Mouse (Mus musculus): ENCODE measurements around the gene Pknox2. TPM values are rescaled to one million over a fixed set of nuclear protein-coding genes. Genes with fewer than 3 reads are reported as not detected.

Pknox2 gene
- polyA plus RNA-seq, 1 experiment from 2014 or later, result 8.2 TPM

DNA sequence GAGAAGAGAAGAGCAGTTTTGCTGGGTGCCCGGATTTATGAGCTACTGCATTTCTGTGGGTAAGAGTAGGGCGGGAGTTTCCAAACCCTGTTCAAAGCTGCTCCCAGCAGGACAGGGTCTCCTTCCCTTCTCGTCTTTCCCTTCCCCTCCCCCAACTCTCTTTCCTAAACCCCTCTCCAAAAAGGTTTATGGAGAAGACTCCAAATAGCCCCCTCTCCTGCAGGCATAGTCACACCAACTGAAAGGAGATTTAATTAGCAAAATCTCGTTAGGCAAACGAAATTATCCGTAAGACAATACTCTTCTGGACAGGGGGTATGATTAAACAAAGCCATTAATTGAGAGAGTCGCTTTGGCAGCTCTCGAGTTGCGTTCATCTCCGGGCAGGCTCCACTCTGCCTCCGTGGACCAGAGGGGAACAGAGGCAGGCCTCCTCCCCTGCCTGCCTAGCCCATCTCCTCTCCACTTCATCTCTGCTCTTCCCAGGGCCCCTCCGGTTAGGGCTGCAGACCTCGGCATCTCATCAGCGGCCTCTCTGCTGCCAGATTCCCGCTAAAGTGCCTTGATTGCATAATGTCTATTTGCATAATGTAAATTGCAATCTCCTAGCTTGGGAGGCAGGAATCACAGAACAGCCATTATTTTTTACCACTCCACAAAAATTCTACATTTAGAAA, 70.7 kb downstream of the Pknox2 start:
- H3K9me3 ChIP-seq (replicated peaks), result no peaks in the 10 kb centered on the region
- no peaks in the 10 kb centered on the region for H3K27me3 ChIP-seq (replicated peaks)
- no peak overlapping the region for H3K4me2 ChIP-seq
- H3K4me3 ChIP-seq, result no peak overlapping the region
- H3K4me1 ChIP-seq (replicated peaks), result peaks cover 11% of the 10 kb centered on the region; the same call in 1 of the 2 replicates
- 23% methylated on average over 15 of the region's 15 CpGs for WGBS
- H3K27ac ChIP-seq (ENCODE audit: poor library complexity, severe bottlenecking), result no peak overlapping the region
- no peak for ATAC-seq (ENCODE audit: insufficient number of reproducible peaks, low FRiP score)
- no peak overlapping the region for H3K9ac ChIP-seq
- no peaks in the 10 kb centered on the region for H3K36me3 ChIP-seq

DNA sequence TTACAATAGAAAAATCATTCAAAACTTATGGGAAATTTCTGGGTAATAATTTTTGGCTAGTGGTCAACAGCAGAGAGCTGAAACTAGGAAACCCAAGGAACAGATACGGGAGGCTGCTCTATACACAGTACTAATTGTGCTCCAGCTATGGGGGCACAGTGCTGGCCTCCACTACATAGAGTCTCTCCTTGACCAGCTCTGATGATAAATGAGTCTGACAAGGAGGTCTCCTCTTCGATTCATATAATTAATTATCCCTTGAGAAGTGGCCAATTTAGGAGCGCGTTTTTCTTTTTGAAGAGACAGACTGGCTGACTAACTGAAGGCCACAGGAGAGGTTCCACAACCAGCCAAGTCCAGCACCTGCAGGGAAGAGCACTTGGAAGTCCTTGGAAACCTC, 71.3 kb downstream of the Pknox2 start:
- Histone ChIP-seq H3K4me2 (no peak overlapping the region), H3K9me3 (replicated peaks) (no peaks in the 10 kb centered on the region), H3K27ac (ENCODE audit: poor library complexity, severe bottlenecking) (no peak overlapping the region), H3K4me1 (replicated peaks) (peaks cover 16% of the 10 kb centered on the region), H3K4me3 (no peak overlapping the region), H3K9ac (no peak overlapping the region), H3K27me3 (replicated peaks) (no peaks in the 10 kb centered on the region), H3K36me3 (no peaks in the 10 kb centered on the region)
- WGBS, result 65% methylated on average over 4 of the region's 4 CpGs
- no peak for ATAC-seq (ENCODE audit: insufficient number of reproducible peaks, low FRiP score)

DNA sequence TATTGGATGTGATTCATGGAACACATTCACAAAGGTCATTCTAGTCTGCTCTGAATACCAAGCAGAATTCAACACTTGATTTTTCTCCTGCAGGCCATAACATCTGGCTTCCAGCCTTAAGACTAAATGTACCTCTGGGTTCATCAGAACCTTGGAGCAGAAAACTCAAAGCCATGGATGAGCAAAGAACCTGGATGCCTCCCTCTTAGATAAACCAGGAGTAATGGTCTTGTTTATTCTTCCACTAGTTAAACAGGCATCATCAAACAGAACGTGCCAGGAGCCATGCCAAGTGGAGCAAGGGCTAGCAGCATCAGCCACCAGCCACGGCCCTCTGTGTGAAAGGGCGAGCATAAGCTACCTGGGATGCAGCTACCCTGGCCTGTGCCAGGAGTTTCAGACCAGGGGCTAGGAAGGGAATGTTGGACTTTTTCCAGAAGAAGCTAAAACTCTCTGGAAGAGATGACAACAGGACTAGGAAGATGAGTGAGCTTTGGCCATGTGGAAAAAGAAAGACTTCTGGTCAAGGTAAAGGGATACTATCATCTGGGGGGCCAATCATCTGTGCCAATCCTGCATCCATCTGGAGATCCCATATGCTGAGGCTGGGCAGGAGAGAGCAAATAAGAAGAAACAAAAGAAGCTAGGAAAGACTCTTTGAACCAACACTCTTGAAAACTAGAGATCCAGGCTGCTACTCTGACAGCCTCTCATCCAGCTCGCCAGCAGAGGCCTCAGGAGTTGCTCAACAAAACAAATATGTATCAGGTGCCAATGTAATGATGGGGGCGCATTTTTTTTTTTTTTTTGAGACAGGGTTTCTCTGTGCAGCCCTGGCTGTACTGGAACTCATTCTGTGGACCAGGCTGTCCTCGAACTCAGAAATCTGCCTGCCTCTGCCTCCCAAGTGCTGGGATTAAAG, 77.6 kb downstream of the Pknox2 start:
- Histone ChIP-seq H3K4me1 (replicated peaks) (peaks cover 7% of the 10 kb centered on the region; the same call in 1 of the 2 replicates), H3K4me2 (no peak overlapping the region), H3K9ac (no peak overlapping the region), H3K4me3 (no peak overlapping the region), H3K27me3 (replicated peaks) (no peaks in the 10 kb centered on the region), H3K27ac (ENCODE audit: poor library complexity, severe bottlenecking) (no peak overlapping the region), H3K9me3 (replicated peaks) (no peaks in the 10 kb centered on the region), H3K36me3 (no peaks in the 10 kb centered on the region)
- ATAC-seq (ENCODE audit: insufficient number of reproducible peaks, low FRiP score), result no peak
- WGBS, result 85% methylated on average over 6 of the region's 6 CpGs

DNA sequence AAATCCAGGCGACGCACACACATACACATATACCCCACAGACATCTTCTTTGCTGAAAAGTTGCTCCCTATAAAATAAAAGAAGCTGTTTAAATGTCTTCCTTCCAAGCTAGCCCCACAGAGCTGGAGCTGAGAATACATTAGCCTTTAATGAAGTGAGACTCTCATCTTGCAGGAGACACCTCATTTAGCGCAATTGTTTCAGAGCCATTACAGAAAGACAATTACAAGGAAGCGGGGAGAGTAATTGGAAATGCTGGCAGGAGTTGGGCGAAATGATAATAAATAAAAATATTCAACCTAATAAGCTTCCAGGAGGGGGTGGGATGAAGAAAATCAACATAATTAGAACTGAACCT, 79.8 kb downstream of the Pknox2 start:
- ATAC-seq (ENCODE audit: insufficient number of reproducible peaks, low FRiP score), result no peak
- Histone ChIP-seq H3K4me1 (replicated peaks) (peaks cover 7% of the 10 kb centered on the region; the same call in 1 of the 2 replicates), H3K27me3 (replicated peaks) (no peaks in the 10 kb centered on the region), H3K4me3 (no peak overlapping the region), H3K4me2 (no peak overlapping the region), H3K9me3 (replicated peaks) (no peaks in the 10 kb centered on the region), H3K36me3 (no peaks in the 10 kb centered on the region), H3K27ac (ENCODE audit: poor library complexity, severe bottlenecking) (no peak overlapping the region), H3K9ac (no peak overlapping the region)
- 81% methylated on average over 5 of the region's 5 CpGs for WGBS

DNA sequence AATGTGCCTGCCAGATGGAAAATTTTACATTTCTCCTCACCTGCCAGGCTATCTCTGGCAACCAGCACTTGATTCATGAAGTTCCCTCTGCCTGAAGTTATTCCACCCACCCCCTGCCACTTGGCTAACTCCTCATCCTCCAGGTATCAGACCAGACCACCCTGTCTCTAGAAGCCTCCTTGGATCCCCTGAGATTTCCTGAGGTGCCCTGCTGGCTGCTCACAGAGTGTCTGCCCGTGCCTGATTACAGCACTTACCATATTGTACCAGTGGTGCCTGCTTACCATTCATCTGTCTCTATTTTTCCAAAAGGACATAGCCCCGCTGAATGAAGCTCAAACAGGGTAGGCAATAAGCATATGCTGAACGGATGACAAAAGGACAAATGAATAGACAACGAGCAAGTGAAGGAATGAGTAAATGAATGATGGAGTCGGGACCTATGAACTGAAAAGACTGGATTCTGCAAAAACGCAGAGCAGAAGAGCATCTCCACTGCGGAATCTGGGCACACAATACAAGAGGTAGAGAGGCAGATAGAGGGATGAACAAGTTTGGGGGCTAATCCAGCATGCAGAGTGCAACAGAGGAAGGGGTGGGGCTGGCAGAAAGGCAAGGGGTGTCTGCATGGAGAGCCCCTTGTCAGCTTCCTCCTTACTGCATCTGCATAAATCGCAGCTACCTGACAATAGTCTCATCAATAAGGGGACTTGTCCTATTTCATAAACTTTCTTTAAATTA, 80.3 kb downstream of the Pknox2 start:
- Histone ChIP-seq H3K4me2 (no peak overlapping the region), H3K36me3 (no peaks in the 10 kb centered on the region), H3K4me1 (replicated peaks) (peaks cover 7% of the 10 kb centered on the region; the same call in 1 of the 2 replicates), H3K9ac (no peak overlapping the region), H3K4me3 (no peak overlapping the region), H3K9me3 (replicated peaks) (no peaks in the 10 kb centered on the region), H3K27ac (ENCODE audit: poor library complexity, severe bottlenecking) (no peak overlapping the region), H3K27me3 (replicated peaks) (no peaks in the 10 kb centered on the region)
- 73% methylated on average over 8 of the region's 8 CpGs for WGBS
- ATAC-seq (ENCODE audit: insufficient number of reproducible peaks, low FRiP score), result no peak

DNA sequence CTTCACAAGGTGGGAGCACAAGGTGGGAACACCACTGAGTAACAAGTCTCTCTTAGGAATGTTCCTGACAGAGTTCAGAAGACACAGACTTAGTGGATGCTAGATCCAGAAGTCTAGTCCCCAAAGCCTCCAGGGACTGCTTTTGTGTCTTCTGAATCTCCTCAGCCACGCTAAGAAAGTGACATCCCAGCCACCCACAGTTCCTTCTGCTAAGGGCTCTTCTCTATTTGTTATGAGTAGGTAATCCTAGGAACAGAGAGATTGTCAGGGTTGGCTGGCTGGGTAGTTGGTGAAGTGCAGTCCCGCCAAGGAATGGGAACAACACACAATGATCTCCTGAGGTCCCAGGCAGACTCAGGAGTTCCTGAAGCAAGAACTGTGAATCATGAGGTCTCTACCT, 85.6 kb downstream of the Pknox2 start:
- no peak overlapping the region for H3K4me2 ChIP-seq
- H3K27ac ChIP-seq (ENCODE audit: poor library complexity, severe bottlenecking), result no peak overlapping the region
- no peaks in the 10 kb centered on the region for H3K36me3 ChIP-seq
- no peak overlapping the region for H3K9ac ChIP-seq
- H3K9me3 ChIP-seq (replicated peaks), result no peaks in the 10 kb centered on the region
- no peak overlapping the region for H3K4me3 ChIP-seq
- no peaks in the 10 kb centered on the region for H3K27me3 ChIP-seq (replicated peaks)
- H3K4me1 ChIP-seq (replicated peaks), result 0 out of 2 replicates have a peak, but pooled peaks cover 3% of the 10 kb centered on the region
- no peak for ATAC-seq (ENCODE audit: insufficient number of reproducible peaks, low FRiP score)
- 51% methylated on average over 2 of the region's 2 CpGs for WGBS

DNA sequence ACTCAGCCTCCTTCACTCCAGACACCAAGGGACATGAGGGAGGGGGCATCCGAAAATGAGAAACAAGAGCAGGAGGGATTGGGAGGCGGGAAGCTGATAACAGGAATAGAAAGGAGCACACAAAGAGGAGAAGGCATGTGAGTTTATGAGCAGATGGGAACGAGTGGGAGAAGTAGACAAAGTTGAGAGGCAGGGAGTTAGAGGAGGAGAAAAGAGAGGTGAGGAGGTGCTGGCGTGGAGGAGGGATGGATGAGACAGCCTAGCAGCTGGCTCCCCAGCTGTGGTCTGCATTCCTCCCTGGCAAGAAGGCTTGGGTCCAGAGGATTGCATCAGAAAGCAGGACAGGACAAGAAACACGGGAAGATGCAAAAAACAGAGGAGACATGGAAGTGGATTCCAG, 92.5 kb downstream of the Pknox2 start:
- Histone ChIP-seq H3K36me3 (no peaks in the 10 kb centered on the region), H3K9me3 (replicated peaks) (no peaks in the 10 kb centered on the region), H3K27me3 (replicated peaks) (no peaks in the 10 kb centered on the region), H3K9ac (no peak overlapping the region), H3K4me2 (peak overlapping the region; percentile 55), H3K4me1 (replicated peaks) (peaks cover 31% of the 10 kb centered on the region), H3K27ac (ENCODE audit: poor library complexity, severe bottlenecking) (no peak overlapping the region; the same call in 1 of the 2 replicates), H3K4me3 (no peak overlapping the region)
- ATAC-seq (ENCODE audit: insufficient number of reproducible peaks, low FRiP score), result no peak
- WGBS, result 31% methylated on average over 5 of the region's 5 CpGs

DNA sequence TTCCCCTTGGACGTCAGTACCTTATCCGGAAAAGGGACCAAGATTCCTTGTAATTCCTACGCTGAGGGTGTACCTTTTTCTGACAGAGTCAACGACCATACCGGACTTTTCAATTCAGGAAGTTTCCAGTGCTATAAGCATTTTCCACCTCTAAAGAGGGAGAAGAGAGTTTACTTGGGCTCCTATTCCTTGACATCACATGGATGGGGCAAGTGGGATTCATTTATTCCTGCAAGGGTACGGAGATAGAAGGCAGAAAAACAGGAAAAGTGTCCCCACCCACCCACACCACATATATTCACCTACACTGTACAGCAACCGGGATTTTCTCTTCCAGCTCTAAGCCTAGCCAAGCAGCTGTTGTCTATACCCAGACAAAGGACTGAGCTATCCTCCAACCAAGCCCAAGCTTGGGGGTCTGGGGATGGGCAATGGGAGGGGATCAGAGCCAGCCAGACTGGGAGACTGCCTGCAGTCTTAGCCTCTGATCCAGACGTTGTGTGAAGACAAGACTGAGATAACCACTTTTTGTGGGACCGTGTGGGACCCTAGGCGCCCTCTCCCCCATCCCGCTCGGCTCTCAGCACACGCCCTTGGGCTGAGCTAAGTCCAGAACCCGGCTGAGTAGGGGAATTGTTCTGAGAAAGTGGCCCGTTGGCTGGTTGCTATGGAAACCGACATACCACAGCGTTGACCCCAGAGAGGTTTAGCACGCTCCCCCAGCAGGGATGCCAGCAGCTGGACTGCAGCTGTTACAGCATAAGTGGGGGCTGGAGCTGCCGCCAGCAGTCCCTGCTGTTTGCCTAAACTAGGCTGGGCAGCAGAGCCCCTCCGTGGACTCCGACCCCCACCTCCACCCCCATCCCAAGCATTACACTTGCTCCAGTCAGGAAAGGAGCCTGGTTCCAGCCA, 93.3 kb downstream of the Pknox2 start:
- Histone ChIP-seq H3K27ac (ENCODE audit: poor library complexity, severe bottlenecking) (peak overlapping the region; percentile 15), H3K9me3 (replicated peaks) (no peaks in the 10 kb centered on the region), H3K4me2 (peak overlapping the region; percentile 55), H3K27me3 (replicated peaks) (no peaks in the 10 kb centered on the region), H3K36me3 (no peaks in the 10 kb centered on the region), H3K4me3 (0 out of 2 replicates have a peak overlapping the region, but pooled peaks have one; percentile 1), H3K9ac (peak overlapping the region; percentile 48; the same call in 1 of the 2 replicates), H3K4me1 (replicated peaks) (peaks cover 31% of the 10 kb centered on the region)
- WGBS, result 13% methylated on average over 21 of the region's 21 CpGs
- peak; percentile 77 for ATAC-seq (ENCODE audit: insufficient number of reproducible peaks, low FRiP score)

DNA sequence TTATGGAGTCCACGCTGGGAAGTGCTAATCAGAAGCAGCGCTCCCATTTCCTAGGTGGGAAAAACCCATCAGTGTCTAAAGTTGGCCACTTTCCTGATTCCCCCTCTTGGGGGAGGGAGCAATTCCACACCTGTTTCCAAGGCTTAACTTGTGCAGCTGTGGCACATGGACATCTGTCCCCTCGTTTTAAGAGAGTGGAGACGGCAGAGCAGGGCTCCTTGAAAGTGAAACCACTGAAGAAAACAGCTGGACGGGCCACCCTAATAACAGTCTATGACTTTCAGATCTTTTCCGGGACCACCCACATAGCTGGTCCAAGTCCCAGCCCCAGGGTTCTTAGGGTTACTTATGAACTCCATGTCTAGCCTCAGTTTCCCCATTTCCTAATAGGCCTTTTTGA, 94.2 kb downstream of the Pknox2 start:
- ATAC-seq (ENCODE audit: insufficient number of reproducible peaks, low FRiP score), result no peak
- peak overlapping the region; percentile 26 for H3K4me2 ChIP-seq
- no peak overlapping the region for H3K9ac ChIP-seq
- H3K27ac ChIP-seq (ENCODE audit: poor library complexity, severe bottlenecking), result peak overlapping the region; percentile 15; the same call in 1 of the 2 replicates
- no peaks in the 10 kb centered on the region for H3K9me3 ChIP-seq (replicated peaks)
- peaks cover 28% of the 10 kb centered on the region for H3K4me1 ChIP-seq (replicated peaks)
- no peaks in the 10 kb centered on the region for H3K27me3 ChIP-seq (replicated peaks)
- 45% methylated on average over 6 of the region's 6 CpGs for WGBS
- no peak overlapping the region for H3K4me3 ChIP-seq
- H3K36me3 ChIP-seq, result no peaks in the 10 kb centered on the region

DNA sequence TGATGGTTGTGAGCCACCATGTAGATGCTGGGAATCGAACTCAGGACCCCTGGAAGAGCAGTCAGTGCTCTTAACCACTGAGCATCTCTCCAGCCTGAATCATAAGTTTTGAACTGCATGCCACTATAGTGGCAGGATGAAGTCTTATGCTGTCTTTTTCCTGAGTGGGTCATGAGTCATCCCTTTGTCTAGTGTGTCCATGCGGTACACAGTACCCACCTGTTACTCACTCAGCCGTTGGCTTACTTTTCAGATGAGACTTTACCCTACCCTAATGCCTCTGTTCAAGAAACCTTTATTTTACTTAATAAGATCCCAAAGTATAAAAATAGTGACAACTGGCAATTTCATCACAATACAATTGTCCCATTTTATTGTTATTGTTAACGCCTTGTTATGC, 95.5 kb downstream of the Pknox2 start:
- Histone ChIP-seq H3K27me3 (replicated peaks) (no peaks in the 10 kb centered on the region), H3K4me3 (no peak overlapping the region), H3K9ac (no peak overlapping the region), H3K9me3 (replicated peaks) (no peaks in the 10 kb centered on the region), H3K36me3 (no peaks in the 10 kb centered on the region), H3K4me1 (replicated peaks) (peaks cover 28% of the 10 kb centered on the region), H3K4me2 (no peak overlapping the region), H3K27ac (ENCODE audit: poor library complexity, severe bottlenecking) (no peak overlapping the region)
- ATAC-seq (ENCODE audit: insufficient number of reproducible peaks, low FRiP score), result no peak
- 89% methylated on average over 4 of the region's 4 CpGs for WGBS

Measured in heart, embryonic 12.5 days (tissue).